Mouse (Mus musculus) midbrain, embryonic 11.5 days (tissue): ENCODE results near the gene Rmi1. TPM values are rescaled to one million over a fixed set of nuclear protein-coding genes. Genes with fewer than 3 reads are reported as not detected.

Source experiments
- ATAC-seq: fragments of 200-750 bp; cut with Nextera tagmentation; 2 replicates; pipeline ENCODE4 v1.8.0; 2017; ENCODE audit warnings: moderate TSS enrichment, moderate library complexity; ENCODE audit not compliant: low FRiP score
- DNase-seq: peaks from one replicate; pipeline ENCODE4 v3.0.0; 2015; ENCODE audit warnings: low spot score; ENCODE audit errors: missing footprints
- H3K27ac ChIP-seq: fragments of 300-500 bp; sonication (generic); 2 replicates; pipeline ENCODE4 v1.5.1; 2014; ENCODE audit warnings: low read depth, low read length
- H3K27me3 ChIP-seq: fragments of 300-500 bp; sonication (generic); 2 replicates; pipeline ENCODE4 v1.6.1; 2014; ENCODE audit warnings: mild to moderate bottlenecking, low read length, moderate library complexity, mixed read lengths; ENCODE audit not compliant: control insufficient read depth, insufficient read depth
- H3K36me3 ChIP-seq: fragments of 300-500 bp; sonication (generic); 2 replicates; pipeline ENCODE4 v1.6.1; 2014; ENCODE audit warnings: mild to moderate bottlenecking, low read length, moderate library complexity, mixed read lengths; ENCODE audit not compliant: control insufficient read depth, insufficient read depth
- H3K4me1 ChIP-seq: fragments of 300-500 bp; sonication (generic); 2 replicates; pipeline ENCODE4 v1.6.1; 2014; ENCODE audit warnings: low read length; ENCODE audit not compliant: control insufficient read depth, insufficient read depth
- H3K4me2 ChIP-seq: fragments of 300-500 bp; sonication (generic); 2 replicates; pipeline ENCODE4 v1.6.1; 2014; ENCODE audit warnings: mild to moderate bottlenecking, moderate library complexity
- H3K4me3 ChIP-seq: fragments of 300-500 bp; sonication (generic); 2 replicates; pipeline ENCODE4 v1.5.1; 2014; ENCODE audit warnings: low read depth, low read length
- H3K9ac ChIP-seq: fragments of 300-500 bp; sonication (generic); 2 replicates; pipeline ENCODE4 v1.6.1; 2014; ENCODE audit warnings: low read length
- H3K9me3 ChIP-seq: fragments of 300-500 bp; sonication (generic); 2 replicates; pipeline ENCODE4 v1.6.1; 2016; ENCODE audit warnings: low read length; ENCODE audit not compliant: control insufficient read depth
- WGBS: fragments of 180-500 bp; shearing (Covaris S2); extraction: QIAGEN DNeasy Blood & Tissue Kit; methylation state at CpG from one replicate; pipeline ENCODE4 v1.1.7; 2014; 5-methylcytosine and 5-hydroxymethylcytosine counted together
- polyA plus RNA-seq: library from polyadenylated mRNA; unstranded; fragments of >200 nt; fragmentation: Nextera tagmentation; extraction: Ambion mirVana; gene quantifications from 2 replicates; pipeline ENCODE4 v1.2.1, GENCODE M21; 2014

Gene Rmi1
- polyA plus RNA-seq, 1 experiment from 2014 or later = 34.1 TPM

DNA sequence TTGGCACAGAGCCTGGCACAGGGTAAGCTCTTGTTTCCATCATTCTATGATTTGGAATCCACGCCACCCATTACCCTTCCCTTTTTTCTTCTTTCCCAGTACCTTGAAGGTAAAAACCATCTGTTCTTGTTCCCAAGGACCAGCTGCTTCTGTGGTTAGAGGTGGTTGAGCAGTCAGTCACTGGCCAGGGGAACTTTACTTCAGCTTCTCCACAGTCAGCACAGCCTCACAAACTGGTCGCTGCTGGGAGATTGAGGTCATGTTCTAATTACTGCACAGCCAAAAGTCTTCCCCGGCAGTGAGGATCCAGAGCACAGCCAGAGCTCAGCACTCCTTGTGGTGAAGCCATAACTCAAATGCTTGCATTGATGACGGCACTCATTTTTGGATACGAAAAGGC is 13.8 kb downstream of the Rmi1 start:
- Histone ChIP-seq H3K4me3 (no peak overlapping the region), H3K4me1 (no peaks in the 10 kb centered on the region), H3K9ac (no peak overlapping the region), H3K9me3 (no peaks in the 10 kb centered on the region), H3K27me3 (no peaks in the 10 kb centered on the region), H3K4me2 (no peak overlapping the region), H3K27ac (no peak overlapping the region), H3K36me3 (no peaks in the 10 kb centered on the region; the same call in 1 of the 2 replicates)
- ATAC-seq = no peak
- 90% methylated on average over 5 of the region's 5 CpGs for whole genome bisulfite sequencing
- DNase-seq = no peak

DNA sequence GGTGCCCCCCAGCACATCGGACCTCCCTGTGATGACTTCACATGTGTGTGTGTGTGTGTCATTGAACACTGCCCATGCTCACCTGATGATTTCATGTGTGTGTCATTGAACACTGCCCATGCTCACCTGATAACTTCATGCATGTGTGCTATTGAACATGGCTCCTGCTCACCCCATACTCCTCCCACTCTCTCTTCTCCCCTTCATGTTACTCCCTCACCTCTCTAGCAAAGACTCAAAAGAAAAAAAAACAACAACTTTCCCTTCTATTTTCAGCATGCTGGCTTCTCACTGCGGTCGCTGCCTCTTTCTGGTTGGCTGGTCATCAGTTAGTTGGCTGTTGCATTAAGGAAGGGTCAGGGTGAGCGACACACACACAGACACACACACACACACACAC is 16.6 kb downstream of the Rmi1 start:
- Histone ChIP-seq H3K9ac (no peak overlapping the region), H3K27ac (no peak overlapping the region), H3K4me3 (no peak overlapping the region), H3K27me3 (no peaks in the 10 kb centered on the region), H3K36me3 (no peaks in the 10 kb centered on the region), H3K4me2 (no peak overlapping the region), H3K4me1 (no peaks in the 10 kb centered on the region), H3K9me3 (no peaks in the 10 kb centered on the region)
- 79% methylated on average over 4 of the region's 4 CpGs for WGBS
- ATAC-seq (no peak), DNase-seq (peak; percentile 64)

DNA sequence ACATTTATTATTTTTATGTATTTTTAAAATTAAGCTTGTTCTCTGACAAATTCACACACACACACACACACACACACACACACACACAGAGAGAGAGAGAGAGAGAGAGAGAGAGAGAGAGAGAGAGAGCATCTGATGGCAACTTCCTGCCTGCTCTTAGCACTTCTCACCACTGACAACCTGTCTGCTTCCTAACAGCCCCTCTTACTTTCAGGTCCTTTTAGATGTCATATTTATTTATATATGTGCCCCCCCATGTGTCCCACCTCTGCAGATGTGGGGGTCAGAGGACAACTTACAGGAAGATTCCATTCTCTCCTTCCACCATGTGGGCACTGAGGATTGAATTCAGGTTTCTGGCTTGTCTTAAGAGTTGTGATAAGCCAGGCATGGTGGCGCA is 17.2 kb downstream of the Rmi1 start:
- Histone ChIP-seq H3K27me3 (no peaks in the 10 kb centered on the region), H3K9me3 (no peaks in the 10 kb centered on the region), H3K4me2 (no peak overlapping the region), H3K4me1 (no peaks in the 10 kb centered on the region), H3K9ac (no peak overlapping the region), H3K36me3 (no peaks in the 10 kb centered on the region), H3K27ac (no peak overlapping the region), H3K4me3 (no peak overlapping the region)
- WGBS = 95% methylated on average over 1 of the region's 1 CpGs
- no peak for ATAC-seq
- no peak for DNase-seq

DNA sequence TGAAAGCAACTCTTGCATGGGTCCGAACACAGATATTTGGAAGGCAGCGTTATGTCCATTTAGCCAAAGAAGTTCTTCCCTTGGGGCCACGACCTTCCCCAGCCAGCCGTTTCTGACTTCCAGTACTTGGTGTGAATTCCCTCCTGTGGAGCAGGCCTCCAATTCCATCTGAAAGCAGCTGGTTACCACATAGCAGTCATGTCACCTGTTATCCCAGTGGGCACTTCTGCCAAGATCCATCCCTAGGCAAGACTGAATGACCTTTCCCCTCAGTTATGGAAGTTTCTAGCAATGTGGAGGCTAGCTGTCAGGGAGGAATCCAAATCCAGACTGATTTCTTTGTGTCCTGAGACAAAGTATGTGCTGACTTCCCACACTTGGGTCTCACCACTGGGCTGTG is 19.0 kb downstream of the Rmi1 start:
- ATAC-seq (no peak), DNase-seq (no peak)
- no peaks in the 10 kb centered on the region for H3K9me3 ChIP-seq
- no peak overlapping the region for H3K4me3 ChIP-seq
- H3K27ac ChIP-seq = no peak overlapping the region
- no peaks in the 10 kb centered on the region for H3K27me3 ChIP-seq
- 79% methylated on average over 4 of the region's 4 CpGs for WGBS
- H3K4me1 ChIP-seq = no peaks in the 10 kb centered on the region
- no peak overlapping the region for H3K9ac ChIP-seq
- H3K4me2 ChIP-seq = no peak overlapping the region
- H3K36me3 ChIP-seq = no peaks in the 10 kb centered on the region

DNA sequence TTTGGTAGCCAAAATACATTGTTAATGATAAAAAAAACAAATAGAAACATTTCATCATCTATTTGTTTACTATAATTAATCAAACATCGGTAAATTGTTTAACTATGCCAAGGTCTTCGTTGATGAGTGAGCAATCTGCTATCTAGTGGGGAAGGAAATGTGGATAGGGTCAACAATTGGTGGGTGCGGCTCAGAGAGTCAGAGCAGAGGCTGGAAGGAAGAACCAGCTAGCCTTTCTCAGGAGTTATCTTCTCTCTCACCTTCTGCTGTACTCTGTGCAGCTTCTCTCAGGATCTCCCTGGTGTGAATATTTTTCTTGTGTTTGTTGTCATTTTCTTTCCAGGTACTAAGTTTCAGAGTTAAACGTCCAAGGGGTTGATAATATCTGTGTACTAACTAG is 20.2 kb downstream of the Rmi1 start:
- H3K4me1 ChIP-seq = no peaks in the 10 kb centered on the region
- ATAC-seq (no peak), DNase-seq (peak; percentile 23)
- H3K9ac ChIP-seq = no peak overlapping the region
- no peaks in the 10 kb centered on the region for H3K27me3 ChIP-seq
- 88% methylated on average over 4 of the region's 4 CpGs for WGBS
- H3K27ac ChIP-seq = no peak overlapping the region
- H3K36me3 ChIP-seq = no peaks in the 10 kb centered on the region
- no peak overlapping the region for H3K4me2 ChIP-seq
- H3K9me3 ChIP-seq = no peaks in the 10 kb centered on the region
- H3K4me3 ChIP-seq = no peak overlapping the region

DNA sequence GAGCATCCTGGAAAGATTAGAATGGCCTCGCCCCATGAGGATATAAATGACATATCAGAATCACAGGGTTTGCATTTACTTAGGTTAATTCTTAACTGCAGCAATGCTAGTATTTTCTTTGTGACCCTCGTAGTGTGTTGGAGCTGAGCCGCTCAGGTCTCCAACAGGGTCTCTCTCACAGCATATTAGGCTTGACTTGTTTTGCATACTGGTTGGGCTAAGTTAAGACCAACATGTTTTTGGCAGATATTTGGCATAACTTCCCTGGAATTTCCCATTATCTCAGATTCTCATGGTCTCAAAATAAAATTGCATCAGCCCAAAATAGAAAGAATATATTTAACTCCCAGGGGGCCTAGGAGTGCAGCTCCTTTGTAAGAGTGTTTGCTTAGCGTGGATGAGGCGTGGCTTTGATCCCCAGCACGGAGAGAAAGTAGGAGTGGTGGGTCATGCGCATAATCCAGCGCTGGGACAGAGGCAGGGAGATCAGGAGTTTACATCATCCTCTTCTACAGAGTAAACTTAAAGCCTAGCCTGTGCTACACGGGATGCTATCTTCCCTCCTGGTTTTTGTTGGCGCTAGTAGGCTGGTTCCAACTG is 21.1 kb downstream of the Rmi1 start:
- no peak overlapping the region for H3K4me2 ChIP-seq

DNA sequence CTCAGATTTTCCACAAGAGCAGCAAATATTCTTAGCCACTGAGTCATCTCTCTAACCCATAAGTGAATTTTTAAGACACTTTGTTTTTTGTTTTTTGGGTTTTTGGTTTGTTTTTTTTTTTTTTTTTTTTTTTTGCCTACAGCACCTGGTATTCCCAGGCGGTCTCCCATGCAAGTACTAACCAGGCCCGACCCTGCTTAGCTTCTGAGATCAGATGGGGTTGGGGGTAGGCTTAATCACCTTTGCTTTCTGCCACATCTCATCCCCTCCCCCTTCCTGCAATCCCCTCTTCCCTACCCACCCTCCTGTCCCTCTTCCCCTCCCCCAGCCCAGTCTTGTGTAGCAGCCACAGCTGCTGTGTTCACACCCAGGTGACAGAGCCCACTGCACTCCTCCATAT is 37.7 kb downstream of the Rmi1 start:
- DNase-seq = peak; percentile 68
- Histone ChIP-seq H3K9me3 (no peaks in the 10 kb centered on the region), H3K27ac (no peak overlapping the region), H3K36me3 (no peaks in the 10 kb centered on the region), H3K4me3 (no peak overlapping the region), H3K4me1 (0 out of 2 replicates have a peak, but pooled peaks cover 2% of the 10 kb centered on the region), H3K4me2 (no peak overlapping the region), H3K9ac (no peak overlapping the region), H3K27me3 (no peaks in the 10 kb centered on the region)
- ATAC-seq = no peak
- WGBS = 59% methylated on average over 2 of the region's 2 CpGs

More for the DNA sequence above, 21.1 kb downstream of the Rmi1 start:
- H3K4me1 ChIP-seq = no peaks in the 10 kb centered on the region
- DNase-seq (peak; percentile 78), ATAC-seq (no peak)
- H3K9ac ChIP-seq = no peak overlapping the region
- H3K27me3 ChIP-seq = no peaks in the 10 kb centered on the region
- no peaks in the 10 kb centered on the region for H3K9me3 ChIP-seq
- no peak overlapping the region for H3K27ac ChIP-seq
- WGBS = 62% methylated on average over 10 of the region's 10 CpGs
- no peak overlapping the region for H3K4me3 ChIP-seq
- H3K36me3 ChIP-seq = no peaks in the 10 kb centered on the region

DNA sequence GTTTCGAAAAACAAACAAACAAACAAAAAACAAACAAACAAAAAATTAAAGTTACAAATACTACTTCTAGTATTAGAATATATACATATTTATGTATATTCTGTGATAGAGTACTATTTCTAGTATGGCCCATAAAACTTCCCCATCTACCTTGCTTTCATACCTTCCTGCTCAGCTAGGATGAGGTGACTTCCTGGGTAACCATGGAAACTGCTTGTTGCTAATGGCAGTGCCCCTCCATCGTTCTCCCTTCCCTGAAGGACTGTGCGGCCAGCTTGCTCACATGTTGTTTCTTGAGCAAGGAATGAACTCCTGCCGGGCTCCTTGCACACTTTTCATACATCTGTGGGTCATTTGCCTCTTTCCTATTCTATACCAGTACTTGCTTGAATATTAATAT is 41.3 kb downstream of the Rmi1 start:
- H3K9ac ChIP-seq = no peak overlapping the region
- no peaks in the 10 kb centered on the region for H3K36me3 ChIP-seq
- WGBS = 66% methylated on average over 4 of the region's 4 CpGs
- H3K27ac ChIP-seq = no peak overlapping the region
- no peak overlapping the region for H3K4me3 ChIP-seq
- no peak overlapping the region for H3K4me2 ChIP-seq
- DNase-seq (peak; percentile 65), ATAC-seq (no peak)
- 0 out of 2 replicates have a peak, but pooled peaks cover 2% of the 10 kb centered on the region for H3K4me1 ChIP-seq
- H3K27me3 ChIP-seq = no peaks in the 10 kb centered on the region
- no peaks in the 10 kb centered on the region for H3K9me3 ChIP-seq

DNA sequence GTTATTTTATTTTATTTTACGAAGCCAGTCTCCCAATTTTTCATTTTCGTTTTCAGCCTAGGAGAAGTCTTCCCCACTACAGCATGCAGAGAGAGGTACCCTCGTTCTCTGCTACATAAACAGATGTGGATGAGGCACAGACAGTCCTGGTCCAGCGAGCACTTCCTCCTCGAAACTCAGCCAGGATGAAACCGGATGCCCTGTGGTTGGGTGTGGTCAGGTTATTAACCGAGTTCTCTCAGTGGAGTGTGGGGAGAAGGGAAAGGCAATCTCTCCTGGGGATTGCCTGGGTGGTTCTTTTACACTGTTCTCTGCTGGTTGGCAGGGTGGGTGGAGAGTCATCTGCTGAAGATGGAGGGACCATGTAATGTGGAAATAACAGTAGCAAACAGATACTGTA is 41.7 kb downstream of the Rmi1 start:
- 0 out of 2 replicates have a peak, but pooled peaks cover 2% of the 10 kb centered on the region for H3K4me1 ChIP-seq
- ATAC-seq (no peak), DNase-seq (no peak)
- H3K4me3 ChIP-seq = no peak overlapping the region
- no peak overlapping the region for H3K9ac ChIP-seq
- no peak overlapping the region for H3K27ac ChIP-seq
- H3K9me3 ChIP-seq = no peaks in the 10 kb centered on the region
- H3K27me3 ChIP-seq = no peaks in the 10 kb centered on the region
- no peak overlapping the region for H3K4me2 ChIP-seq
- 70% methylated on average over 7 of the region's 7 CpGs for WGBS
- no peaks in the 10 kb centered on the region for H3K36me3 ChIP-seq
